Mouse (Mus musculus): ENCODE results near the gene Ciita.

- TF ChIP-seq EP300 (IDR thresholded peaks at IDR 0.05) (no peak), CTCF (IDR thresholded peaks at IDR 0.05) (no peak)
These were observed 12.7 kb downstream of the Ciita start for GRCm38 (mm10) chr16:10492587-10492986.
